Mouse (Mus musculus): ENCODE measurements at regions not wholly inside any gene's neighbourhood (a gene's known extent, or its start where the extent isn't known, plus 50 kb on each side); places are given as distances from the start of the nearest gene placed in this dataset.
A peak's percentile ranks its signal among the peaks of the same experiment; 100 is the strongest.

DNA sequence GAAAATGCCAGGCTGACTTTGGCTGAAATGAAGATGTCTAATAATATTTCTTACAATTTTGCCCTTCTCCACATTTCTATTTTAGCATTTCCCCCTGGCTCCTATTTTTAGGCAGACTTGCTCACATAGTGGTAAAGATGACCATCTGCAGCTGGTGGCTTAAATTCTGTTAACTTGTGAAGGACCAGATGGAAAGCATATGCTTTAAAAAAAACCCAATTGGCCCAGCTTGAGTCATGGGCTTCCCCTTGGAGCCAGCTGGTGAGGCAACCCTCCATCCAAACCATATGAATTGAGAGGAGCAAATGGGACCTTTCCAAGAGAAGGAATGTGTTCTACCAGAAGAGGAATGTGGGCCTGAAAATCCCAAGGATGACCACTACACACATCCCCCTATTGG is 204.0 kb upstream of the Marcks start:
- Histone ChIP-seq H3K4me1 (replicated peaks; ENCODE audit: control insufficient read depth, insufficient read depth, low read length) (no peaks in the 10 kb centered on the region), H3K36me3 (ENCODE audit: control insufficient read depth, insufficient read depth) (no peaks in the 10 kb centered on the region), H3K27me3 (replicated peaks; ENCODE audit: control insufficient read depth, insufficient read depth, low read length) (no peaks in the 10 kb centered on the region), H3K9me3 (ENCODE audit: control insufficient read depth) (no peaks in the 10 kb centered on the region), H3K4me2 (replicated peaks; ENCODE audit: low read depth) (no peak overlapping the region), H3K4me3 (ENCODE audit: low read depth, low read length) (no peak overlapping the region), H3K27ac (ENCODE audit: low read depth, low read length) (no peak overlapping the region), H3K9ac (ENCODE audit: low read depth, low read length) (no peak overlapping the region)
- TF ChIP-seq CTCF (IDR thresholded peaks at IDR 0.05; ENCODE audit: low read depth) = 0 out of 2 replicates have a peak, but pooled peaks have one; percentile 2
- no peak for ATAC-seq

DNA sequence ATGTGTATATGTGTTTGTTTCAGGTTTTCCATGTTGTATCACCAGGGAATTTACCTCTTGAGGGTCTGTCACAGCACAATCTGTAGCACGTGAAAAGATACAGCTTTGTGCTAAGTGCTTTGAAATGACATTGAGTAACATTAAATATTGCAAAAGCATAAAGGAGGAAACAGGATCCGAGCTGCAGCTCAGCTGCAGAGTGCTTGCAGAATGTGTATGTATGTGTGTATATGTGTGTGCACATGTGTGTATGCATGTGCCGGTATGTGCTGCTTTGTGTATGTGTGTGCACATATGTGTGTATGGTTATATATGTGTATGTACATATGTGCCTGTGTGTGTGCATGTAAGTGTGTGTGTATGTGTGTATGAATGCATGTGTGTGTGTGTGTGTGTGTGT is 200.9 kb upstream of the Marcks start:
- no peaks in the 10 kb centered on the region for H3K36me3 ChIP-seq (ENCODE audit: control insufficient read depth, insufficient read depth)
- no peak overlapping the region for H3K27ac ChIP-seq (ENCODE audit: low read depth, low read length)
- no peak for TF ChIP-seq CTCF (IDR thresholded peaks at IDR 0.05; ENCODE audit: low read depth)
- ATAC-seq = no peak
- no peak overlapping the region for H3K4me2 ChIP-seq (replicated peaks; ENCODE audit: low read depth)
- H3K4me3 ChIP-seq (ENCODE audit: low read depth, low read length) = no peak overlapping the region
- 88% methylated on average over 3 of the region's 3 CpGs for WGBS
- H3K4me1 ChIP-seq (replicated peaks; ENCODE audit: control insufficient read depth, insufficient read depth, low read length) = no peaks in the 10 kb centered on the region
- no peak overlapping the region for H3K9ac ChIP-seq (ENCODE audit: low read depth, low read length)
- no peaks in the 10 kb centered on the region for H3K27me3 ChIP-seq (replicated peaks; ENCODE audit: control insufficient read depth, insufficient read depth, low read length)
- H3K9me3 ChIP-seq (ENCODE audit: control insufficient read depth) = no peaks in the 10 kb centered on the region

DNA sequence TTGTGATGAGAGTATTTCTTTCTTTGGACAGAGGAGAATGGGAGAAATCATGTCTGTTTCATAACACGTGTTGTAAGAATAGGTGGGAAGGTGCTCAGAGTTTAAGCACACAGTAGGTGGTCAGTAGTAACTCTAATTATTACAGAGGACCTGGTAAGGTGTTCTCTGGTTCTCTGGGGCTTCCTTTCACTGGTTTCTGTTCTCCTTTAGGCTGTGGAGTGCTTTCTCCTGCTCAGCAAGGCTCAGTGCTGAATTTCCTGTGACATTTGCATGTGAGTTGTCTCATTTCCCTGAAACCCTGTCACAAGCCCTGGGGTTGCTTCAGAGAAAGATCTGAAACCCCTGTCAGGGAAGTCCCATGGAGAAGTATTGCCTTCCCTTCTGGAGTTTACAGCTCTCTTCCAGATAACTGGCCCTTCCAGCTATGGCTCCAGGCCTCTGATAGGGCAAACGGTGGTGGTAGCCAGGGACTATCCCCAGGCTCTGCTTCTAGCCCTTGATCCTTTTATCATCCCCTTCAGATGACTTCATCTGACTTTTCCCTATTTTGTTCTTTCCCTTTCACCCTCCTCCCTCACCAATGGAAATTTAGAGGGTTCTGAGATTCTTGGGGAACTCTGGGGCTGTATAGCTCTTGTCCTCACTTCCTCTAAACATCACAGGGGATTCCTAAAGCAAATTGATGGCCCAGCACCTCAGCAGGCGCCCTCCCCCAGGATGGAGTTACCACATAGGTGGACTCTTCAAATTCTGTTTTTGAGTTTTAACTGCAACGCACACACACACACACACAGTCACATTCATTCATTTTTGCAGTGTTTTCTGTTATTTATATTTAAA is 199.6 kb upstream of the Marcks start:
- H3K4me1 ChIP-seq (replicated peaks; ENCODE audit: control insufficient read depth, insufficient read depth, low read length) = no peaks in the 10 kb centered on the region
- no peaks in the 10 kb centered on the region for H3K9me3 ChIP-seq (ENCODE audit: control insufficient read depth)
- H3K27ac ChIP-seq (ENCODE audit: low read depth, low read length) = no peak overlapping the region
- WGBS = 62% methylated on average over 4 of the region's 4 CpGs
- H3K4me2 ChIP-seq (replicated peaks; ENCODE audit: low read depth) = no peak overlapping the region
- no peaks in the 10 kb centered on the region for H3K27me3 ChIP-seq (replicated peaks; ENCODE audit: control insufficient read depth, insufficient read depth, low read length)
- no peak for ATAC-seq
- H3K36me3 ChIP-seq (ENCODE audit: control insufficient read depth, insufficient read depth) = no peaks in the 10 kb centered on the region
- no peak for TF ChIP-seq CTCF (IDR thresholded peaks at IDR 0.05; ENCODE audit: low read depth)
- H3K9ac ChIP-seq (ENCODE audit: low read depth, low read length) = no peak overlapping the region
- H3K4me3 ChIP-seq (ENCODE audit: low read depth, low read length) = no peak overlapping the region

DNA sequence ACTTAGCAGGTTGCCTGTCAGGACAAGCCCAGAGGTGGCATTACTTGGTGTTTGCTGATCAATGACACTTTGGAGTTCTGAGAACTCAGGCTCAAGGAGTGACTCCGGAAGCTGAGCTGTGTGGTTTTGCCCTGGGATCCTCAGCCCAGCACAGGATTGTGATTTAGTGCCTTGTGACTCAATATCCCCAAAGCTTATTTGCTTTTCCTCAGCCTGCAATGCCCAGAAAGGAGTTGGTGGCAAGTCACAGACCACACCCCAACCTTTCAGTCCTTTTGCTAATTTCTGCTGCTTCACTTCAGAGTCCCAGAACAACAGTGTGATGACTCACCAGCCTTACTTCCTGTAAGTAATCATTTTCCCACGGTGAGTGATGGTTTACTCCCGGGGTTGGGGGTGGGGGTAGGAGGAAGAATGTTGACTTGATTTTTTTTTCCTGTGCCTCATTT is 198.5 kb upstream of the Marcks start:
- H3K4me3 ChIP-seq (ENCODE audit: low read depth, low read length) = no peak overlapping the region
- H3K36me3 ChIP-seq (ENCODE audit: control insufficient read depth, insufficient read depth) = no peaks in the 10 kb centered on the region
- H3K27me3 ChIP-seq (replicated peaks; ENCODE audit: control insufficient read depth, insufficient read depth, low read length) = no peaks in the 10 kb centered on the region
- H3K4me2 ChIP-seq (replicated peaks; ENCODE audit: low read depth) = no peak overlapping the region
- TF ChIP-seq CTCF (IDR thresholded peaks at IDR 0.05; ENCODE audit: low read depth) = no peak
- 7% methylated on average over 3 of the region's 3 CpGs for WGBS
- H3K9ac ChIP-seq (ENCODE audit: low read depth, low read length) = no peak overlapping the region
- 0 out of 2 replicates have a peak overlapping the region, but pooled peaks have one; percentile 8 for H3K27ac ChIP-seq (ENCODE audit: low read depth, low read length)
- ATAC-seq = peak; percentile 82
- H3K9me3 ChIP-seq (ENCODE audit: control insufficient read depth) = no peaks in the 10 kb centered on the region
- no peaks in the 10 kb centered on the region for H3K4me1 ChIP-seq (replicated peaks; ENCODE audit: control insufficient read depth, insufficient read depth, low read length)

DNA sequence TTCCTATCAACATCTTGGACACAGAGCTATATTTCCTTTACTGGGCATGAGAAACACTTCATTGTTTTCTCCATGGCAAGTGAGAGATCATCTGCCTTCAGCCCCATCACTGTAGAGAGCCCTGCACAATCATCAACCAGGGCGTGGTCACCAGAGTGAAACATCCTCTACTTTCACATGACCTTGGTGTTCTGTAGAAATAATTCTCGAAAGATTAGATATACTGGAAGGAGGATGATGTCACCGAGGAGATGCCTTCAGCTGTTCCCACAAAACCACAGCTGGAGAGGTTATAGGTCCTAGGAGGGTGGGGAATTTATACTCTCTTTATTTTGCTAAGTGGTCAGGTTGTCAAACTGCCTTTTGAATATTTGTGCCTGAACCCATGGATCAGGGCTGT is 196.4 kb upstream of the Marcks start:
- H3K27me3 ChIP-seq (replicated peaks; ENCODE audit: control insufficient read depth, insufficient read depth, low read length) = no peaks in the 10 kb centered on the region

DNA sequence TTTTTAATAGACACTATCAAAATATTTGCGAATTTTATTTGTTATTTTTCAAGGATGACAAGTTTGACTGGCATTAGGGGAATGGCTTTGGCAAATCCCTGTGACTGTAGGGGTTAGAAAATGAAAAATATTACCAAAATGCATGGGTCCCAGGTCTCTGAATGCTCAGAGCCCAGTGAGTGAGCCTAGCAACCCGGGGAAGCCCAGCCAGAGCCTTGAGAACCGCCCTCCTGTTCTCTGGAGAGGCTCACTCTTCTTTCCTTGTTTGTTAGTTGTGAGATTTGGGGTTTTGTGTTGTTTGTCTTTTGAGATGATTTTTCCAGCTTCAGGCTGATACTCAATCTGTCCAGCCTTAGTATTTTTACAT is 187.4 kb upstream of the Marcks start:
- Histone ChIP-seq H3K4me3 (ENCODE audit: low read depth, low read length) (no peak overlapping the region), H3K9me3 (ENCODE audit: control insufficient read depth) (no peaks in the 10 kb centered on the region), H3K36me3 (ENCODE audit: control insufficient read depth, insufficient read depth) (no peaks in the 10 kb centered on the region), H3K4me2 (replicated peaks; ENCODE audit: low read depth) (no peak overlapping the region), H3K27me3 (replicated peaks; ENCODE audit: control insufficient read depth, insufficient read depth, low read length) (no peaks in the 10 kb centered on the region), H3K4me1 (replicated peaks; ENCODE audit: control insufficient read depth, insufficient read depth, low read length) (peaks cover 4% of the 10 kb centered on the region; the same call in 1 of the 2 replicates), H3K9ac (ENCODE audit: low read depth, low read length) (no peak overlapping the region), H3K27ac (ENCODE audit: low read depth, low read length) (no peak overlapping the region)
- ATAC-seq = no peak
- no peak for TF ChIP-seq CTCF (IDR thresholded peaks at IDR 0.05; ENCODE audit: low read depth)
- WGBS = 31% methylated on average over 3 of the region's 3 CpGs

More for the DNA sequence above, 196.4 kb upstream of the Marcks start:
- Histone ChIP-seq H3K27ac (ENCODE audit: low read depth, low read length) (no peak overlapping the region), H3K4me3 (ENCODE audit: low read depth, low read length) (no peak overlapping the region), H3K4me2 (replicated peaks; ENCODE audit: low read depth) (no peak overlapping the region), H3K36me3 (ENCODE audit: control insufficient read depth, insufficient read depth) (no peaks in the 10 kb centered on the region), H3K9ac (ENCODE audit: low read depth, low read length) (no peak overlapping the region), H3K9me3 (ENCODE audit: control insufficient read depth) (no peaks in the 10 kb centered on the region), H3K4me1 (replicated peaks; ENCODE audit: control insufficient read depth, insufficient read depth, low read length) (no peaks in the 10 kb centered on the region)
- ATAC-seq = no peak
- WGBS = 31% methylated on average over 3 of the region's 3 CpGs
- no peak for TF ChIP-seq CTCF (IDR thresholded peaks at IDR 0.05; ENCODE audit: low read depth)
